14 mouse cellular contexts compared by ENCODE assay signal in genomic region chr9:91360151-91361032, GRCm38 (mm10). TPM values are rescaled to one million over a fixed set of nuclear protein-coding genes. Genes with fewer than 3 reads are reported as not detected.
DNase-seq lines count a peak whose midpoint lies in the region; ATAC-seq lines count a peak whose summit lies in the region.
"Had no signal": no experiment of that assay in that cellular context is flagged by ENCODE, and none has a peak within 500 bp of the region (broad histone marks: within the 10 kb centered on the region; RNA-seq: fewer than 3 reads in every experiment).

No protein-coding gene starts in this region.

- no peak overlapping the region for H3K9ac ChIP-seq in embryonic facial prominence, embryonic 14.5 days (ENCODE audit: low read depth, low read length)
- peak overlapping the region; percentile 69; the same call in 1 of the 2 replicates for H3K9ac ChIP-seq in hindbrain, embryonic 15.5 days
- peak overlapping the region; percentile 76 for H3K9ac ChIP-seq in neural tube, embryonic 15.5 days (replicated peaks)
- H3K9ac ChIP-seq: limb, embryonic 12.5 days had no signal

- no peak overlapping the region for H3K27ac ChIP-seq in embryonic facial prominence, embryonic 14.5 days (replicated peaks; ENCODE audit: low read depth, low read length)
- H3K27ac ChIP-seq in hindbrain, embryonic 15.5 days (replicated peaks) = peak overlapping the region; percentile 96
- peak overlapping the region; percentile 84 for H3K27ac ChIP-seq in neural tube, embryonic 15.5 days (replicated peaks)
- H3K27ac ChIP-seq: heart, adult 2 months; limb, embryonic 12.5 days had no signal

- 0 out of 2 replicates have a peak, but pooled peaks cover 4% of the 10 kb centered on the region for H3K4me1 ChIP-seq in embryonic facial prominence, embryonic 14.5 days (ENCODE audit: control insufficient read depth, insufficient read depth, low read length)
- peaks cover 15% of the 10 kb centered on the region for H3K4me1 ChIP-seq in hindbrain, embryonic 15.5 days (replicated peaks)
- H3K4me1 ChIP-seq in neural tube, embryonic 15.5 days = peaks cover 13% of the 10 kb centered on the region

- H3K36me3 ChIP-seq in embryonic facial prominence, embryonic 14.5 days (ENCODE audit: control insufficient read depth, insufficient read depth, low read length) = no peaks in the 10 kb centered on the region
- no peaks in the 10 kb centered on the region for H3K36me3 ChIP-seq in hindbrain, embryonic 15.5 days
- H3K36me3 ChIP-seq in neural tube, embryonic 15.5 days = no peaks in the 10 kb centered on the region
- H3K36me3 ChIP-seq: limb, embryonic 12.5 days had no signal

- H3K9me3 ChIP-seq in embryonic facial prominence, embryonic 14.5 days (ENCODE audit: control insufficient read depth, low read length) = no peaks in the 10 kb centered on the region
- H3K9me3 ChIP-seq in hindbrain, embryonic 15.5 days = no peaks in the 10 kb centered on the region
- H3K9me3 ChIP-seq in neural tube, embryonic 15.5 days (replicated peaks) = no peaks in the 10 kb centered on the region
- H3K9me3 ChIP-seq: limb, embryonic 12.5 days had no signal

- H3K27me3 ChIP-seq in embryonic facial prominence, embryonic 14.5 days (replicated peaks; ENCODE audit: control insufficient read depth, insufficient read depth, low read length) = peaks cover 91% of the 10 kb centered on the region
- peaks cover 31% of the 10 kb centered on the region for H3K27me3 ChIP-seq in hindbrain, embryonic 15.5 days
- peaks cover 18% of the 10 kb centered on the region for H3K27me3 ChIP-seq in neural tube, embryonic 15.5 days (replicated peaks)

- peak; percentile 26 for DNase-seq in cerebellum, adult 11-12 months
- peak; percentile 4 for DNase-seq in embryonic facial prominence, embryonic 14.5 days (ENCODE audit: low spot score)
- no peak for DNase-seq in kidney, adult 11 months
- DNase-seq in B cell, adult 2 months = no peak
- no peak for DNase-seq in liver
- DNase-seq: heart, adult 2 months; kidney, postnatal 36 days; lung, postnatal 36 days; spleen, adult 18-20 months had no signal

- WGBS in embryonic facial prominence, embryonic 14.5 days = 5% methylated on average over 21 of the region's 21 CpGs
- 5% methylated on average over 21 of the region's 21 CpGs for WGBS in hindbrain, embryonic 15.5 days
- 5% methylated on average over 21 of the region's 21 CpGs for WGBS in neural tube, embryonic 15.5 days

- no peak for ATAC-seq in cerebellum, adult (ENCODE audit: insufficient number of reproducible peaks, low FRiP score, low TSS enrichment)
- ATAC-seq in embryonic facial prominence, embryonic 14.5 days (ENCODE audit: low read depth) = no peak
- ATAC-seq in hindbrain, embryonic 15.5 days (ENCODE audit: low FRiP score, low read depth) = no peak
- no peak for ATAC-seq in neural tube, embryonic 15.5 days (ENCODE audit: low FRiP score)
- ATAC-seq: inflammation-experienced regulatory T-cells, adult 6 months had no signal

- H3K4me2 ChIP-seq in embryonic facial prominence, embryonic 14.5 days (ENCODE audit: low read depth, low read length) = peak overlapping the region; percentile 52; the same call in 1 of the 2 replicates
- H3K4me2 ChIP-seq in hindbrain, embryonic 15.5 days = peak overlapping the region; percentile 51
- H3K4me2 ChIP-seq in neural tube, embryonic 15.5 days = peak overlapping the region; percentile 53
- H3K4me2 ChIP-seq: limb, embryonic 12.5 days had no signal

- peak overlapping the region; percentile 39; the same call in 1 of the 2 replicates for H3K4me3 ChIP-seq in embryonic facial prominence, embryonic 14.5 days (ENCODE audit: low read depth, low read length)
- peak overlapping the region; percentile 53 for H3K4me3 ChIP-seq in hindbrain, embryonic 15.5 days
- peak overlapping the region; percentile 59 for H3K4me3 ChIP-seq in neural tube, embryonic 15.5 days (replicated peaks)
- H3K4me3 ChIP-seq: heart, adult 2 months; limb, embryonic 12.5 days had no signal

RNA-seq across cellular contexts. Expression of gene Zic4, which starts 1.8 kb away (rescaled TPM):
- polyA plus RNA-seq in embryonic facial prominence, embryonic 14.5 days (2014; fragmentation: Nextera tagmentation; extraction: Ambion mirVana) = 7.6 and 9.7 TPM in 2 replicates
- 52.6 and 61.6 TPM in 2 replicates for polyA plus RNA-seq in hindbrain, embryonic 15.5 days (2015; fragmentation: Nextera tagmentation; extraction: Ambion mirVana)
- 28.3 and 44.9 TPM in 2 replicates for polyA plus RNA-seq in neural tube, embryonic 15.5 days (2015; fragmentation: Nextera tagmentation; extraction: Ambion mirVana)
- polyA plus RNA-seq: heart, adult 2 months; inflammation-experienced regulatory T-cells, adult 6 months had no signal

RNA-seq across cellular contexts. Expression of gene Zic1, which starts 5.2 kb away (rescaled TPM):
- polyA plus RNA-seq in embryonic facial prominence, embryonic 14.5 days (2014; fragmentation: Nextera tagmentation; extraction: Ambion mirVana) = 2.7 and 2.8 TPM in 2 replicates
- 13.5 and 14.8 TPM in 2 replicates for polyA plus RNA-seq in hindbrain, embryonic 15.5 days (2015; fragmentation: Nextera tagmentation; extraction: Ambion mirVana)
- polyA plus RNA-seq in neural tube, embryonic 15.5 days (2015; fragmentation: Nextera tagmentation; extraction: Ambion mirVana) = 9.7 and 13.2 TPM in 2 replicates
- polyA plus RNA-seq: inflammation-experienced regulatory T-cells, adult 6 months had no signal

Comparison
In these comparisons a context has a peak if more than half of its experiments do, and no peak if none do; other contexts are left out.
1. DNase-seq: peak in cerebellum, adult 11-12 months (single experiment) and embryonic facial prominence, embryonic 14.5 days (single experiment); none in kidney, adult 11 months (single experiment), B cell, adult 2 months (0 of 2) and liver (single experiment).
2. Peak in every context shown above with its lines, with median percentiles within 50 percentile points of each other: H3K4me2 ChIP-seq and H3K4me3 ChIP-seq.